Comparison of ENCODE assay signal across 22 mouse cellular contexts in genomic region chr14:54199662-54200061, GRCm38 (mm10). TPM values are rescaled to one million over a fixed set of nuclear protein-coding genes. Genes with fewer than 3 reads are reported as not detected.
DNase-seq lines count a peak whose midpoint lies in the region; ATAC-seq and TF ChIP-seq lines count a peak whose summit lies in the region.
"Had no signal": no experiment of that assay in that cellular context is flagged by ENCODE, and none has a peak within 500 bp of the region (broad histone marks: within the 10 kb centered on the region; RNA-seq: fewer than 3 reads in every experiment).

No protein-coding gene starts in this region.

- H3K4me2 ChIP-seq in liver, postnatal 0 days (ENCODE audit: low read depth, low read length), result no peak overlapping the region
- H3K4me2 ChIP-seq: embryonic facial prominence, embryonic 13.5 days; embryonic facial prominence, embryonic 15.5 days; forebrain, embryonic 12.5 days had no signal

- H3K27me3 ChIP-seq in spleen, adult 2 months (ENCODE audit: control insufficient read depth, insufficient read depth, low read length), result no peaks in the 10 kb centered on the region
- H3K27me3 ChIP-seq in liver, postnatal 0 days (ENCODE audit: insufficient read depth, low read length), result no peaks in the 10 kb centered on the region
- H3K27me3 ChIP-seq: embryonic facial prominence, embryonic 13.5 days; embryonic facial prominence, embryonic 15.5 days; forebrain, embryonic 12.5 days had no signal

- ATAC-seq in liver, postnatal 0 days, result no peak
- ATAC-seq: forebrain, embryonic 14.5 days; forebrain, embryonic 16.5 days had no signal

- no peak for DNase-seq in spleen, adult 2 months (ENCODE audit: low read depth in 1 of 2, low spot score in 2 of 2)
- no peak for DNase-seq in spleen, postnatal 4 days (ENCODE audit: low spot score in 2 of 2)
- DNase-seq in induced T-regulatory cell, adult 2 months (ENCODE audit: low read depth), result peak; percentile 71
- DNase-seq in naive thymus-derived CD4-positive, alpha-beta T cell, adult 2 months (ENCODE audit: low read depth), result peak; percentile 66
- DNase-seq in liver, postnatal 0 days, result no peak
- DNase-seq: adrenal gland, adult 2 months; adrenal gland, postnatal 10 days; adrenal gland, postnatal 25 days; cerebellum, adult 11 months; cerebellum, adult 18-20 months; cerebellum, adult 8-10 months; cerebellum, adult 9-11 months; cerebellum, postnatal 14 days; cerebellum, postnatal 36 days; embryo, embryonic 11 days had no signal

- H3K4me3 ChIP-seq in spleen, adult 2 months (ENCODE audit: extremely low read depth, insufficient read depth, insufficient read length), result peak overlapping the region; percentile 17; the same call in 1 of the 2 replicates
- no peak overlapping the region for H3K4me3 ChIP-seq in liver, postnatal 0 days (ENCODE audit: low read depth, low read length)
- H3K4me3 ChIP-seq: embryonic facial prominence, embryonic 13.5 days; embryonic facial prominence, embryonic 15.5 days; erythroblast, embryonic 14.5 days; forebrain, embryonic 10.5 days; forebrain, embryonic 12.5 days had no signal

- peak overlapping the region; percentile 75 for H3K27ac ChIP-seq in spleen, adult 2 months (ENCODE audit: insufficient read depth, low read length)
- H3K27ac ChIP-seq in liver, postnatal 0 days (ENCODE audit: low read depth), result no peak overlapping the region
- H3K27ac ChIP-seq: embryonic facial prominence, embryonic 13.5 days; embryonic facial prominence, embryonic 15.5 days; forebrain, embryonic 10.5 days; forebrain, embryonic 12.5 days had no signal

- no peaks in the 10 kb centered on the region; the same call in 1 of the 2 replicates for H3K36me3 ChIP-seq in spleen, adult 2 months (ENCODE audit: control insufficient read depth, insufficient read depth, low read length)
- H3K36me3 ChIP-seq in liver, postnatal 0 days (replicated peaks; ENCODE audit: insufficient read depth, low read length), result no peaks in the 10 kb centered on the region
- H3K36me3 ChIP-seq: embryonic facial prominence, embryonic 13.5 days; embryonic facial prominence, embryonic 15.5 days; forebrain, embryonic 10.5 days; forebrain, embryonic 12.5 days had no signal

- H3K9me3 ChIP-seq in liver, postnatal 0 days (ENCODE audit: low read length), result no peaks in the 10 kb centered on the region
- H3K9me3 ChIP-seq: embryonic facial prominence, embryonic 13.5 days; embryonic facial prominence, embryonic 15.5 days; forebrain, embryonic 10.5 days; forebrain, embryonic 12.5 days had no signal

- WGBS in spleen, adult 2 months, result 76% methylated on average over 8 of the region's 8 CpGs
- 72% methylated on average over 8 of the region's 8 CpGs for WGBS in liver, postnatal 0 days (ENCODE audit: insufficient replicate concordance)

- no peak for TF ChIP-seq CTCF in spleen, adult 2 months (IDR thresholded peaks at IDR 0.05; ENCODE audit: extremely low read depth, insufficient read depth, insufficient read length, insufficient replicate concordance)
- no peak for TF ChIP-seq CTCF in liver, postnatal 0 days (IDR thresholded peaks at IDR 0.05; ENCODE audit: low read depth)

- H3K4me1 ChIP-seq in spleen, adult 2 months (ENCODE audit: control insufficient read depth, insufficient read depth, insufficient read length), result no peaks in the 10 kb centered on the region
- H3K4me1 ChIP-seq in liver, postnatal 0 days (ENCODE audit: insufficient read depth), result peaks cover 10% of the 10 kb centered on the region
- H3K4me1 ChIP-seq: embryonic facial prominence, embryonic 15.5 days had no signal

- no peak for TF ChIP-seq POLR2A in spleen, adult 2 months (IDR thresholded peaks at IDR 0.05; ENCODE audit: low read depth, low read length)

- TF ChIP-seq EP300 in liver, postnatal 0 days (IDR thresholded peaks at IDR 0.05; ENCODE audit: low read depth), result no peak

- H3K9ac ChIP-seq in liver, postnatal 0 days (replicated peaks), result no peak overlapping the region
- H3K9ac ChIP-seq: embryonic facial prominence, embryonic 13.5 days; embryonic facial prominence, embryonic 15.5 days; forebrain, embryonic 12.5 days had no signal

RNA-seq across cellular contexts. Expression of gene Dad1, which starts 54.2 kb away (rescaled TPM):
- polyA plus RNA-seq in spleen, adult 2 months (2012; rRNA removed), result 309 and 372 TPM in 2 replicates
- 226 and 229 TPM in 2 replicates for polyA plus RNA-seq in liver, postnatal 0 days (2015; fragmentation: Nextera tagmentation; extraction: Ambion mirVana)

RNA-seq across cellular contexts. Expression of gene Abhd4, which starts 54.3 kb away (rescaled TPM):
- polyA plus RNA-seq in spleen, adult 2 months (2012; rRNA removed), result 17.9 and 23.4 TPM in 2 replicates
- polyA plus RNA-seq in liver, postnatal 0 days (2015; fragmentation: Nextera tagmentation; extraction: Ambion mirVana), result 15.9 and 17.1 TPM in 2 replicates

Comparison
In these comparisons a context has a peak if more than half of its experiments do, and no peak if none do; other contexts are left out.
1. DNase-seq: peak in induced T-regulatory cell, adult 2 months (single experiment) and naive thymus-derived CD4-positive, alpha-beta T cell, adult 2 months (single experiment); none in spleen, adult 2 months (0 of 2), spleen, postnatal 4 days (0 of 2) and liver, postnatal 0 days (single experiment).